Mouse (Mus musculus): Measurements from ENCODE around the gene Wasf2. TPM values are rescaled to one million over a fixed set of nuclear protein-coding genes. Genes with fewer than 3 reads are reported as not detected.

The Wasf2 gene
- total RNA-seq, 2 experiments from 2014 or later, result 81.4 to 89.2 TPM

DNA sequence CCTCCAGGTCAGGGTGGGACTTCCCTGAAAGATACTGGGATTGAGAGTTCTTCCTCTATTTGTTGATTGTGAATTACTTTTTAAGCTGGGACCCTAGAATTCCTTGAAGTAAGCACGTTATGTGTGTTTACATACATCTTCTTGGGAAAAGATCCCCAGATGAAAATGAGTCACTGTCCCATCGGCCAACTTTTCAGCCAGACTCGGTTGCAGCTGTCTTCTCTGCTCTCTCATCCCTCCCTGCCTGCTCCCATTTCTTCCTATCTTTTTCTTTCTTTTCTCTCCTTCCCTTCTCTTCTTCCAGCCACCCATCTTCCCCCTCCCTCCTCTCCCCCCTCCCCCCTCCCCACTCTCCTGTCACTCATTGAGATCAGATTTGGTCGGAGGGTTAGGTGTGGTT, 64.7 kb downstream of the Wasf2 start:
- intact Hi-C loops (cut with DNase I), result no loop called here
- no peak for DNase-seq

- DNase-seq, result no peak
- intact Hi-C loops (cut with DNase I), result no loop called here
These were observed 65.8 kb downstream of the Wasf2 start for GRCm38 (mm10) chr4:133196136-133196535.

GRCm38 (mm10) chr4:133196852-133197251, 66.5 kb downstream of the Wasf2 start:
- no peak for DNase-seq
- intact Hi-C loops (cut with DNase I), result no loop called here

DNA sequence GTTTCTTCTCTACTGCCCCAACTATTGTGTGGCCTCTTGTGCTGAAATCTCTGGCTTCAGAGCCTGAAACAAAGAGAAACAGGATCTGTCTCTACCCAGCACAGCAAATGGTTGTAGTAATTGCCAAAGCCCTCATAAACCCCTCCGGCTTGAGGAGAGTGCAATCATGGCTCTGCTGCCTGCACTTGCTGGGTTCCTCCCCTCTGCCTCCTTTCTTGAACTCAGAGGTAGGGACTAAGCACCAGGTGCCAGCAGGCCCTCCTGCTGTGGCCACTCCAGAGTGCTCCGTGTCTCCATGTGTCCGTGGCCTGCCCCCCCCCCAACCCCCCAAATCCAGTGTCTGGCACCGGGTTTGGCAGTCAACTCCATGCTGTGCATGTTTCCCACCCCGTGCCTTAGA, 67.0 kb downstream of the Wasf2 start:
- intact Hi-C loops (cut with DNase I), result no loop called here
- no peak for DNase-seq

DNA sequence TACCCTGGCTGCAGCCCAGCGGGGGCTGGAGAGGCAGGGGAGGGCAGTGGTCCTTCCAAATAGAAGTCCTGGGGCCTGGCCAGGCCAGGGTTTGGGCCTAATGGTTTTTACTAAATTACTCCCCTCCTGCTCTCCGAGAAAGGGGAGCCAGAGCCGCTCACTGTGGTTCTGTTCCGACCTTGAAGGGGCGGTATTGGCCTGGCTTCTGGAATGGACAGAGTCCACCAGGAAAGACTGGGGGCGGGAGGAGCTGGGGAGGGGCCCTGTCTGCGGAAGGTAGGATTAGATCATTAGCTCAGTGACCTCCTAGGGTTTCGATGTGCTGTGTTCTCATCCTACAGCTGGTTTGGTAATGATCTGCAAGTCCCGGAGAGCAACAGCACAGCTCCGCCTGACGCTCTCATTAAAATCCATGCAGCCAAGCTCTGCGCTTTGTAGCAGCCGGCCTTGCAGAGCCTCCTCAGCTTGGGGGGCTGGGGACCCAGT, 67.5 kb downstream of the Wasf2 start:
- DNase-seq, result no peak
- intact Hi-C loops (cut with DNase I), result no loop called here

DNA sequence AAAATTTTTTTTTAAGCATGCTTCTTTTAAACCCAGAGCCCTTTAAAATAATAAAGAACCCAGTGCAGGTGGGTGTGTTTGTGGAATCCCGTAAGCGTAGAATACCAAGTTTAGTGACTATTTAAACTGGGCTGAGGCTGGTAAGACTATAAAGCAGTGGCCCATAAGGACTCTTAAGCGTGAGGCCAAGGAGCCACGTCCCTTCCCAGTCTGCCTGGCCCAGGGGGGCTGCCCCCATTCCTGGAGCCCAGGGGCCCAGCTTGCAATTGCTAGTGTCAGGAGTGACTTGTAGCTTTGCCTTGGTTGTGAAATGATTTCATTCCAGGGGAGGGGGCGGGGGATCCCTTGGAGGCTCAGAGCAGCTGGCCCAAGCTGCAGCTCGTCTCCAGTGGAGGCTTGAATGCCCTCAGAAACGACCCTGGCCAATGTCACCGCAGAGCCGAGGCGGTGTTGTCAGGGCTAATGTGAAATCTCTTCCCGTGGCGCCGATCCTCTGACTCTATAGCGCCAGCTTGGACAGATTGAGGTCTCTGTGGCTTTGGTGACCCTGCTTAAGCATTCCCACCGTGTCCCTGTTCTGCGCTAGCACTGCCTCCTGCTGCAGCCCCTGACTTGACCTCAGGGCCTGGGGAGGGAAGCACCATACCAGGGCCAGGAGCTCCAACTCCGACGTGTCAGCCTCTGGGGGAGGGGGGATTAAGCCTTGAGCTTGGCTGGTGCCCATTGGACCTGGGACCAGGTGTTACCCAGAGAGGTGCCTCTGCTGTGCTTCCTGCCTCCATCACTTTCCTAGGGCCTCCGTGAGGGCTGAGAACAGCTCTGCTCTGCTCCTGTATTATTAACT, 68.3 kb downstream of the Wasf2 start:
- DNase-seq, result no peak
- intact Hi-C loops (cut with DNase I), result no loop called here

DNA sequence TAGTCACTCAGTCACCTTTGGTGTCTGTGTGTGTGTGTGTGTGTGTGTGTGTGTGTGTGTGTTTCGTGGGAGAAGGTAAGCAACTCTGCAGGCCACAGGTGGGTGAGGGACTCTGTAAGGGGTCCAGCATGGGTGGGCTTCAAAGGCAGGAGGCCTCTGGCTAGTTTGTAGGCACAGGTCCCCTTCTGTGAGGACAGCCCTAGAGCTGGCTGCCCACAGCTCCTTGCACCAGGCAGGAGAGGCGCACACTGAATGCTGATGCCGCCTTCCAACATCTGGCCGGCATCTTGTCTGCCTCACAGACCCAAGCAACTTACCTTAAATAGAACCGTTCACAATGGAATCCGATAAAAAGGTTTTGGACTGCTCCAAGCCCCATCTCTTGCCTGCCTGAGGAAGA, 69.4 kb downstream of the Wasf2 start:
- DNase-seq, result no peak
- intact Hi-C loops (cut with DNase I), result no loop called here

DNA sequence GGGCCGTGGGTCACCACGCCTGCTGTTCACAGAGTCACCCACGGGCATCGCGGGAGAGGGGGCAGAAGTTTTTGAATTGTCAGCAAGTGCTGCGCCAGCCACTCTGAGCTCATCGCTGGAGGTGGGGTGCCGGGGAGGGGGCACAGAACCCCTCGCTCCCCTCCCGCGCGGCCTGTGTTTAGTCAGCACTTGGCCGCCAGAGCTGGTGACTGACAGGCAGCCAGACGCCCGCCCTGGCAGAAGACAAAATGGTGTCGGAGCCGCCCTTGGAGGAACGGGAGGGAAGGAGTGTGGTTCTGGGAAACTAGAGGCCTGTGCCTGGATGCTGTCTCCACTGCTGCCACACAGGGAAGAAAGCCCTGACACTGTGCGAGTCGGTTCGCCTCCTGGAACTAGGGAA, 70.0 kb downstream of the Wasf2 start:
- intact Hi-C loops (cut with DNase I), result no loop called here
- DNase-seq, result peak; percentile 47 to 66

DNA sequence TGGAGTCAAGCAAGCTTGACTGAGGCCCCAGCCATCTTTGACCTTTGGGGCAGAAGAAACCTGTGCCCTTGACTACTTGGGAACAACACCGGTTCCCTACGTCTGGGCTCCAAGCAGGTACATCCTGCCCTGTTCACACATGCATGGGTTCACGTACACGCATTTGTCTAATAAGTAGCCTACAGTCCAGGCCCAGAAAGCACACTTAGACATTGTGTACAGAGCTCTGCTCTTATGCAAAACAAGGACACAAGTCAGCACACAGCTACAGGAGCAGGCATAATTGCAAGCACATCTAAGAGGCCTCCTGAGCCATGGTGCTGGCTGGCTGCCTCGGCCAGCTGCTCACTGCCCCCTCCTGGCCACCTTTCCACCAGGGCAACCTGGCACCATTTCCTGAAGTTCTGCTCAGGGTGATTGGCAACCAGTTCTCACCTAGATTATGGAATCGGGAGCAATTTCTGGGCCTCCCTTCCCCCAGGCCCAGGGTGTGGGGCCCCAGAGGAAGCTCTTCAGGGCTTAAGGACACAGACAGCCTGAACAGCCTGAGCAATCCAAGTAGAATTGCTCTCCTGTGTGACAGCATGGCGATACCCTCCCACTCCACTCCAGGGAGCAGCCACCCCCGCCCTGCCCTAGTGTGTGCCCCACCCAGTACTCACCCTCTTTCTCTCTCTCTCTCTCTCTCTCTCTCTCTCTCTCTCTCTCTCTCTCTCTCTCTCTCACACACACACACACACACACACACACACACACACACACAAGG, 70.9 kb downstream of the Wasf2 start:
- peak; percentile 70 to 74 for DNase-seq
- intact Hi-C loops (cut with DNase I), result no loop called here

GRCm38 (mm10) chr4:133202254-133202653, 71.9 kb downstream of the Wasf2 start:
- intact Hi-C loops (cut with DNase I), result no loop called here
- DNase-seq, result no peak

- no peak for DNase-seq
- intact Hi-C loops (cut with DNase I), result no loop called here
These were observed 73.3 kb downstream of the Wasf2 start for GRCm38 (mm10) chr4:133203591-133203990.

DNA sequence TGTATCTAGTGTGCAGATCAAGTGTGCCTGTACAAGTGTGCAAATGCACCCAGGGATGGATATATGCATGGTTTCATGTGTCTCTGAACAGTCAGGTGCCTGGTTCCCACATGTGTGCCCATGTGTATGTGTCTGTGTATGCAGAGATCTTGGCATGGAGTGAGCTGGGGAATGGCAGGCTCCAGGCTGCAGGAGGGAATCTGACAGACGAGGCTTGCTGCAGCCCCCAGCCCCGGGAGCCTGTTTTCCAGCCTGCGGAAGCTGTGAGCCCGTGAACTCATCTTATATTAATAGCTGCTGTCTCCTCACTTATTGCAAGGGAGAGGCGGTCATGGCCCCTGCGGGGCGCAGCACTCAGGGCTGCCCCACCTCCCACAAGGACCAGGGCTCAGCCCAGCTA, 74.1 kb downstream of the Wasf2 start:
- DNase-seq, result no peak

DNA sequence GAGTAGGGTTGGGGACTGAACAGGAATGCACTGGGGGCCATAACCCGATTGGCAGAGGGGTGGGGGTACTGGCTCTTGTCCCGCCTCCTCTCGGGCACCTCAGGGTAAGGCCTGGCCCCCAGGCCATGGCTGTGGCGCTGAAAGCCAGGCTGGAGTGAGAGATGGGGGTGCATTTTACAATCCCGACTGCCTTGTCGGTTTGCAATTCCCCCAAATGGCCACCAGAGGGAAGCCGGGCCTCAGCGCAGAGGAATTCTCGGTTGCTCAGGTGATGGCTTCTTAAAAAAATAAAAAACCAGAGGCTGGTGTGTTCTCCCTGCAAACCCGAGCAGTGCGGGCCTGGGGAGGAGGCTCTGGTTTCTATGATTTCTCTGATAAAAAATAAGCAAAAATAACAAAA, 79.1 kb downstream of the Wasf2 start:
- intact Hi-C loops (cut with DNase I), result no loop called here
- peak; percentile 48 to 57 for DNase-seq

More for the DNA sequence above, 74.1 kb downstream of the Wasf2 start:
- intact Hi-C loops (cut with DNase I), result no loop called here

- intact Hi-C loops (cut with DNase I), result no loop called here
- DNase-seq, result no peak
These were observed 79.9 kb downstream of the Wasf2 start for GRCm38 (mm10) chr4:133210023-133210787.

- intact Hi-C loops (cut with DNase I), result no loop called here
- DNase-seq, result no peak
These were observed 80.6 kb downstream of the Wasf2 start for GRCm38 (mm10) chr4:133210788-133211390.

DNA sequence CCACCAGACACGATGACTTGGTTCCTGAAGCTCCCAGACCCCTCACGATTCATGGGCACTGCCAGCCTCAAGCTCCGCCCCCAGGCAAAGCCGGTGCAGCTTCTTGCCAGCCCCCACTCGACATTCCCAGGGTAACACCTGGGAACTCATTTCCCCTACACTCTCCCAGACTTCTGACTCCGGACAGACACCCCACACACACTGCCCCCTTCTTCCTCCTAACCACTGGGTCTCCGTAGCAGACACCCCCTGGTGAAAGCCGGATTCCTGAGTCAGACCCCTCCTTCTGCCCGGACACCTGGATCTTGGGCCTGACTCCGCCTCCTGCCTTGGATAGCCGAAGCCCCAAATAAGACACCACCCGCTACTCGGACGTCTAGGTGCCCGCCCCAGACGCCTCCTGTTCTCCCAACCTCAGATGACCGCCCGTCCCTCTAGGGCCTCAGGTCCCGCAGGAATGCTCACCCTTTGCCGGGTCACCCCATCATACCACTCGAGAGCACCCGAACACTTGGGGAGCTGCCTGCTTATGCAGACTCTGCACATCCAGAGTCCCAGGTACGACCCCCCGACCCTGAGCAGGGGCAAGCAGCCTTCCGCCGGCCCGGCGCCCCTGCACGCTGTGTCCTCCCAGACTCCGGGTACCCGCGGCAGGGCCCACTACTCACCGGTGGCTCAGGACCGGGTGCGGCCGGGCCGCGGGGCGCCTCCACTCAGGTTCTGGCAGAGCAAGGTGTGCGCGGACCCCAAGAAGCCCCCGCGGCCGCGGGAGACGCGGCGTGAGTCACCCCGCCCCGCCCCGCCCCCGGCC, 81.7 kb downstream of the Wasf2 start, which contains the start of the genes Cd164l2 and Gpr3:
Cd164l2 (plus strand) TSS at position 381 of the 811 bp plus-strand sequence.
Gpr3 (minus strand) TSS at position 786 of the 811 bp plus-strand sequence.
- peak in 1 of 2 experiments; percentile 40 for DNase-seq
- intact Hi-C loops (cut with DNase I), result loop anchor here (2.0 kb wide), 1 partner anchor 203 kb away; no protein-coding TSS in a partner anchor

- intact Hi-C loops (cut with DNase I), result loop anchor here (2.0 kb wide), 1 partner anchor 204 kb away; no protein-coding TSS in a partner anchor
- DNase-seq, result peak; percentile 80 to 83
These were observed 82.4 kb downstream of the Wasf2 start for GRCm38 (mm10) chr4:133212562-133213267.

- no peak for DNase-seq
- intact Hi-C loops (cut with DNase I), result loop anchor here (2.0 kb wide), 1 partner anchor 204 kb away; no protein-coding TSS in a partner anchor
These were observed 82.9 kb downstream of the Wasf2 start for GRCm38 (mm10) chr4:133213268-133213590.

- no peak for DNase-seq
- intact Hi-C loops (cut with DNase I), result loop anchor here (2.0 kb wide), 1 partner anchor 205 kb away; no protein-coding TSS in a partner anchor
These were observed 83.4 kb downstream of the Wasf2 start for GRCm38 (mm10) chr4:133213661-133214060.

Data from heart, postnatal 36 days (tissue).